Mouse (Mus musculus) CH12.LX (cell line): ENCODE data around the gene Zbtb22.

Experiments used
- CTCF ChIP-seq, 2 experiments: IDR thresholded peaks in 1 of 2; conservative IDR thresholded peaks in 1 of 2; 2 replicates each; pipeline ENCODE4 v1.5.1; 2011 to 2012; ENCODE audit warnings: low read depth in 2 of 2, low read length in 2 of 2, improper control_type of control experiment in 1 of 2, inconsistent platforms in 1 of 2, mild to moderate bottlenecking in 1 of 2, moderate library complexity in 1 of 2
- ELF1 ChIP-seq: IDR thresholded peaks from 2 replicates; pipeline ENCODE4 v1.6.1; 2014; ENCODE audit warnings: low read depth, mild to moderate bottlenecking, inconsistent platforms, low read length, improper control_type of control experiment
- MAFK ChIP-seq: IDR thresholded peaks from 2 replicates; pipeline ENCODE4 v1.6.1; 2011; ENCODE audit warnings: low read length, improper control_type of control experiment; ENCODE audit not compliant: insufficient replicate concordance
- MAZ ChIP-seq: IDR thresholded peaks from 2 replicates; pipeline ENCODE4 v1.6.1; 2012; ENCODE audit warnings: low read depth, mild to moderate bottlenecking, inconsistent platforms, low read length, improper control_type of control experiment, moderate library complexity
- POLR2A ChIP-seq: IDR thresholded peaks from 2 replicates; pipeline ENCODE4 v1.6.1; 2011; ENCODE audit warnings: low read depth, mild to moderate bottlenecking, improper control_type of control experiment, low read length
- UBTF ChIP-seq: IDR thresholded peaks from 2 replicates; pipeline ENCODE4 v1.6.1; 2012; ENCODE audit warnings: low read depth, mild to moderate bottlenecking, inconsistent platforms, low read length, improper control_type of control experiment, moderate library complexity
- ZNF384 ChIP-seq: IDR thresholded peaks from 2 replicates; pipeline ENCODE4 v1.6.1; 2012; ENCODE audit warnings: low read depth, low read length, improper control_type of control experiment, inconsistent platforms

- TF ChIP-seq POLR2A: no peak
- no peak for TF ChIP-seq MAFK
- TF ChIP-seq ZNF384: no peak
- TF ChIP-seq CTCF (conservative IDR thresholded peaks at IDR 0.05 in 1 of 2, IDR thresholded peaks at IDR 0.05 in 1 of 2; ENCODE audit: low read depth in 2 of 2, low read length in 2 of 2): no peak
- no peak for TF ChIP-seq ELF1
- TF ChIP-seq MAZ: no peak
- no peak for TF ChIP-seq UBTF
These were observed 16.2 kb downstream of the Zbtb22 start for GRCm38 (mm10) chr17:33931947-33932346.
